In the genomic region with DNA sequence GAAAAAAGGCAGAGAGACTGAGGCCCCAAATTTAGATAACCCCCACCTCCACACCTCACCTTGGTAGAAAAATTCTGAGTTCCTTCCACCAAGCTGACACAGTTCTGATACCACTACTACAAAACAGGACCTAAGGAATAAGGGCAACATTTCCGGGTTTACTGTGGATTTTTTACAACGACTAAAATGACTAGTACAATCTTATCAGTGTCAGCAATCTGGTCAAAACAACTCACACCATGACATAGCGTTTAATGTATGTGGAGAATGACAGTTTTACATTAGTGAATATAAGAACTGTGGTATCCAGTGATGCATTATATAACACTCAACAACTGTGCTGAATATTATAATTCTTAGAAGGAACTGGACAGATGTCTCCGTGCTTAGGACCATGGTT, we compare ENCODE assay signal across 8 mouse cellular contexts. TPM values are rescaled to one million over a fixed set of nuclear protein-coding genes. Genes with fewer than 3 reads are reported as not detected.
DNase-seq lines count a peak whose midpoint lies in the region; ATAC-seq and TF ChIP-seq lines count a peak whose summit lies in the region.

No protein-coding gene starts in this region.

- peak overlapping the region; percentile 67; the same call in 1 of the 2 replicates for H3K4me2 ChIP-seq in heart, embryonic 11.5 days
- H3K4me2 ChIP-seq in CH12.LX (ENCODE audit: insufficient read depth, low read depth, poor library complexity, severe bottlenecking), result peak overlapping the region; percentile 80; the same call in 1 of the 2 replicates
- no peak overlapping the region for H3K4me2 ChIP-seq in hindbrain, embryonic 13.5 days

- dilution Hi-C loops in CH12.LX (cut with MboI; ENCODE audit: extremely low pct_ligation_motif_present, extremely low pct_unique_long_range_greater_than_20kb, low sequenced_read_pairs), result no loop called here

- H3K27ac ChIP-seq in heart, embryonic 11.5 days (ENCODE audit: low read depth, low read length), result no peak overlapping the region
- H3K27ac ChIP-seq in CH12.LX (ENCODE audit: insufficient read depth, low read depth), result no peak overlapping the region
- peak overlapping the region; percentile 78; the same call in 1 of the 2 replicates for H3K27ac ChIP-seq in hindbrain, embryonic 13.5 days

- H3K27me3 ChIP-seq in heart, embryonic 11.5 days (ENCODE audit: control insufficient read depth, insufficient read depth, low read length), result no peaks in the 10 kb centered on the region
- H3K27me3 ChIP-seq in CH12.LX (replicated peaks), result no peaks in the 10 kb centered on the region
- no peaks in the 10 kb centered on the region for H3K27me3 ChIP-seq in hindbrain, embryonic 13.5 days

- no peak for TF ChIP-seq CTCF in CH12.LX (conservative IDR thresholded peaks at IDR 0.05 in 1 of 2, IDR thresholded peaks at IDR 0.05 in 1 of 2; ENCODE audit: low read depth in 2 of 2, low read length in 2 of 2)

- no peaks in the 10 kb centered on the region for H3K9me3 ChIP-seq in heart, embryonic 11.5 days (replicated peaks; ENCODE audit: control insufficient read depth, low read length)
- no peaks in the 10 kb centered on the region for H3K9me3 ChIP-seq in CH12.LX (replicated peaks; ENCODE audit: low read length)
- no peaks in the 10 kb centered on the region for H3K9me3 ChIP-seq in hindbrain, embryonic 13.5 days

- H3K9ac ChIP-seq in heart, embryonic 11.5 days (ENCODE audit: low read depth, low read length), result no peak overlapping the region; the same call in 1 of the 2 replicates
- H3K9ac ChIP-seq in CH12.LX (ENCODE audit: insufficient read depth, low read depth), result 0 out of 2 replicates have a peak overlapping the region, but pooled peaks have one; percentile 9
- no peak overlapping the region for H3K9ac ChIP-seq in hindbrain, embryonic 13.5 days

- no peak for TF ChIP-seq RAD21 in CH12.LX (IDR thresholded peaks at IDR 0.05; ENCODE audit: low read depth, low read length)

- TF ChIP-seq EP300 in CH12.LX (IDR thresholded peaks at IDR 0.05; ENCODE audit: low read length), result no peak

- ATAC-seq in heart, embryonic 11.5 days (replicated peaks; ENCODE audit: insufficient number of reproducible peaks, low FRiP score, low TSS enrichment), result no peak
- ATAC-seq in hindbrain, embryonic 13.5 days (ENCODE audit: low FRiP score), result no peak
- peak; percentile 7; the same call in 1 of the 2 replicates for ATAC-seq in megakaryocyte-erythroid progenitor cell, adult 5-6 weeks (replicated peaks; ENCODE audit: low FRiP score, low TSS enrichment, poor library complexity, severe bottlenecking)

- H3K79me2 ChIP-seq in CH12.LX (replicated peaks; ENCODE audit: control insufficient read depth, extremely low read depth, insufficient read depth, poor library complexity, severe bottlenecking), result peaks cover 32% of the 10 kb centered on the region

- peaks cover 12% of the 10 kb centered on the region; the same call in 1 of the 2 replicates for H3K4me1 ChIP-seq in heart, embryonic 11.5 days (ENCODE audit: control insufficient read depth, insufficient read depth, low read length)
- H3K4me1 ChIP-seq in CH12.LX (ENCODE audit: control insufficient read depth in 1 of 2, insufficient read depth in 2 of 2), result peaks cover 15 to 36% of the 10 kb centered on the region in 2 experiments
- H3K4me1 ChIP-seq in hindbrain, embryonic 13.5 days (replicated peaks), result peaks cover 22% of the 10 kb centered on the region

- no peak for TF ChIP-seq POLR2A in CH12.LX (IDR thresholded peaks at IDR 0.05; ENCODE audit: low read depth, low read length)

- 77% methylated on average over 4 of the region's 4 CpGs for WGBS in heart, embryonic 11.5 days (ENCODE audit: insufficient replicate concordance)
- 89% methylated on average over 4 of the region's 4 CpGs for WGBS in hindbrain, embryonic 13.5 days

- H3K36me3 ChIP-seq in heart, embryonic 11.5 days (ENCODE audit: control insufficient read depth, insufficient read depth, low read length), result no peaks in the 10 kb centered on the region
- H3K36me3 ChIP-seq in CH12.LX (replicated peaks in 1 of 2; ENCODE audit: control insufficient read depth in 1 of 2, insufficient read depth in 1 of 2, low read length in 1 of 2), result no peaks in the 10 kb centered on the region
- no peaks in the 10 kb centered on the region for H3K36me3 ChIP-seq in hindbrain, embryonic 13.5 days

- in situ Hi-C loops in CH12.LX (cut with MboI; ENCODE audit: low pct_ligation_motif_present, low pct_unique_long_range_greater_than_20kb, low sequenced_read_pairs), result no loop called here

- no peak for DNase-seq in heart, adult 11 months
- DNase-seq in CH12.LX (ENCODE audit: extremely low read depth), result no peak
- no peak for DNase-seq in adrenal gland, adult 8-10 months
- DNase-seq in right cerebral cortex, postnatal 25 days, result no peak
- DNase-seq in spleen, adult 18-20 months, result no peak

- no peak overlapping the region; the same call in 1 of the 2 replicates for H3K4me3 ChIP-seq in heart, embryonic 11.5 days (ENCODE audit: low read depth, low read length)
- H3K4me3 ChIP-seq in CH12.LX (replicated peaks in 1 of 3; ENCODE audit: low read depth in 2 of 3, low read length in 2 of 3, poor library complexity in 1 of 3), result no peak overlapping the region
- no peak overlapping the region for H3K4me3 ChIP-seq in hindbrain, embryonic 13.5 days

TF ChIP-seq in CH12.LX, 34 proteins besides CTCF, POLR2A, EP300 and RAD21:
- TF ChIP-seq MEF2A (IDR thresholded peaks at IDR 0.05; ENCODE audit: borderline replicate concordance, low read depth, low read length) (no peak), RCOR1 (conservative IDR thresholded peaks at IDR 0.05; ENCODE audit: low read depth, low read length) (no peak), TBP (conservative IDR thresholded peaks at IDR 0.05; ENCODE audit: low read depth, low read length) (no peak), USF1 (IDR thresholded peaks at IDR 0.05; ENCODE audit: low read depth, low read length) (no peak), UBTF (IDR thresholded peaks at IDR 0.05; ENCODE audit: low read depth, low read length) (no peak), JUN (IDR thresholded peaks at IDR 0.05; ENCODE audit: insufficient read depth, low read depth, low read length) (no peak), MAFK (IDR thresholded peaks at IDR 0.05; ENCODE audit: insufficient replicate concordance, low read length) (no peak), E2F4 (IDR thresholded peaks at IDR 0.05; ENCODE audit: insufficient replicate concordance, low read depth, low read length) (no peak), TCF12 (IDR thresholded peaks at IDR 0.05; ENCODE audit: low read depth, low read length) (no peak), JUND (conservative IDR thresholded peaks at IDR 0.05; ENCODE audit: low read depth, low read length) (no peak), PAX5 (IDR thresholded peaks at IDR 0.05; ENCODE audit: low read length) (no peak), NRF1 (IDR thresholded peaks at IDR 0.05; ENCODE audit: low read depth, low read length) (no peak), MAX (IDR thresholded peaks at IDR 0.05; ENCODE audit: low read length) (no peak), ZKSCAN1 (IDR thresholded peaks at IDR 0.05; ENCODE audit: borderline replicate concordance, low read depth, low read length) (no peak), SIN3A (IDR thresholded peaks at IDR 0.05; ENCODE audit: low read length) (no peak)

RNA-seq across cellular contexts. Expression of a gene that starts 0.8 kb away (rescaled TPM):
- 13.0 and 14.1 TPM in 2 replicates for polyA plus RNA-seq in heart, embryonic 11.5 days (2014; fragmentation: Nextera tagmentation; extraction: Ambion mirVana)
- total RNA-seq in CH12.LX (2012; rRNA removed) (12.8 and 12.9 TPM in 2 replicates), CH12.LX (2014; rRNA removed) (14.1 and 15.2 TPM in 2 replicates)
- 11.8 and 14.1 TPM in 2 replicates for polyA plus RNA-seq in CH12.LX (2012; ENCODE audit: insufficient read length, low read depth)
- polyA plus RNA-seq in hindbrain, embryonic 13.5 days (2015; fragmentation: Nextera tagmentation; extraction: Ambion mirVana), result 8.3 and 8.4 TPM in 2 replicates
- 40.5 and 45.3 TPM in 2 replicates for total RNA-seq in megakaryocyte-erythroid progenitor cell, adult 5-6 weeks (2014; fragmentation: Nextera tagmentation)
- total RNA-seq in megakaryocyte-erythroid progenitor cell, adult 5-6 weeks (2017), result 32.1 and 56.5 TPM in 2 replicates
- 10 to 100 TPM in 3 of 4 experiments, 1 to 10 TPM in 1; 9.6 to 14.9 (median 10.3) TPM for total RNA-seq in adrenal gland, adult 8-10 months (2022)

RNA-seq across cellular contexts. Expression of a gene that starts 16.8 kb away (rescaled TPM):
- polyA plus RNA-seq in heart, embryonic 11.5 days (2014; fragmentation: Nextera tagmentation; extraction: Ambion mirVana), result 165 and 180 TPM in 2 replicates
- total RNA-seq in CH12.LX (2012; rRNA removed) (122 and 149 TPM in 2 replicates), CH12.LX (2014; rRNA removed) (264 and 298 TPM in 2 replicates)
- 133 and 134 TPM in 2 replicates for polyA plus RNA-seq in CH12.LX (2012; ENCODE audit: insufficient read length, low read depth)
- polyA plus RNA-seq in hindbrain, embryonic 13.5 days (2015; fragmentation: Nextera tagmentation; extraction: Ambion mirVana), result 192 and 196 TPM in 2 replicates
- 86.0 and 93.6 TPM in 2 replicates for total RNA-seq in megakaryocyte-erythroid progenitor cell, adult 5-6 weeks (2014; fragmentation: Nextera tagmentation)
- total RNA-seq in megakaryocyte-erythroid progenitor cell, adult 5-6 weeks (2017), result 186 and 187 TPM in 2 replicates
- total RNA-seq in adrenal gland, adult 8-10 months (2022), result 10 to 100 TPM; 77.6 to 83.4 (median 80.5) TPM
